Mouse (Mus musculus) frontal cortex, postnatal 10 days (tissue): ENCODE results near the gene Fam122c.
"Not testable (repeated sequence)": the region's sequence is repeated elsewhere in the genome, so short reads cannot be mapped to it uniquely, and the experiment has no call there.

ENCODE experiments used
- DNase-seq, 2 experiments: peaks; one replicate each; pipeline ENCODE4 v3.0.0; 2022; ENCODE audit warnings: low spot score in 2 of 2, mixed read lengths in 1 of 2

Gene Fam122c

GRCm38 (mm10) chrX:53273124-53273523 lies at the start of gene Fam122c:
Fam122c (plus strand) TSS chrX:53273424.
- no peak for DNase-seq

- DNase-seq: no peak
Measured at GRCm38 (mm10) chrX:53224353-53224944, 48.8 kb upstream of the Fam122c start.

DNA sequence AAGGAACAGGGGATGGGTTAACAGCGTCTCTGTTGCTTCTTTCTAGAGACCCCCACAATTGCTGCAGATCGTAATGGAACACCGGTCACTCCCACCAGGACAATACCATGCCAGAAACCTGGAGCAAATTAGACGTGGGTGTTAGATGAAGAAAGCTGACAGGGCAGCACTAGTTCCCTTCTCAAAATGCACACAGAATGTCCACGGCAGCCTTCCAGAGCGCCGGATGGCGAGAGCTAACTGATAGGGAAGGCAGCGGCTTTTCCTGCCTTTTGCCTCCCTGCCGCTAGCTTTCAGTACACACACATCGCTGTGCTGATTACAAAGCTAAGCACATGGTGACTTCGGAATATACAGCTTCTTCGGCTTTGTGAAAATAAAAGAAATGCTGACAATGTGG lies 41.3 kb upstream of the Fam122c start:
- no peak for DNase-seq

- no peak for DNase-seq
Measured at GRCm38 (mm10) chrX:53233689-53234088, 39.5 kb upstream of the Fam122c start.

- DNase-seq: no peak
Measured at GRCm38 (mm10) chrX:53236404-53236803, 36.8 kb upstream of the Fam122c start.

DNA sequence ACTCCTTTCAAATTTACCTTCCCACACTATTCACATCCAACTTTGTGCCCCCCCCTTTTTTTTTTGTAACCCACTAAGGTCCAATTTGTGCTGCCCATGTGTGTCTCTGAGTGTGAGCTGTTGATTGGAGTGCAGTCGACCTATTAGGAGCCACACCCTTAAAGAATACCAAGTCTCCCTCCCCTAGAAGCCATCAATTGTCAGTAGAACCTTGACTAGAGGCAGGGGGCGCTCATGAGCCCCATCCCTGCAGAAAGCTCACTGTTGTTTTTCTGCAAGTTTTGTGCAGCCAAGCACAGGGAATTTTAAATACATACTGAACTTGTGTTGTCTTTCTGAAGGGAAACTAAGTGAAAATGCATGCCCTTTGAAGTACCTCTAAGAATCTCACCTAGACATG lies 35.3 kb upstream of the Fam122c start:
- DNase-seq: no peak

DNA sequence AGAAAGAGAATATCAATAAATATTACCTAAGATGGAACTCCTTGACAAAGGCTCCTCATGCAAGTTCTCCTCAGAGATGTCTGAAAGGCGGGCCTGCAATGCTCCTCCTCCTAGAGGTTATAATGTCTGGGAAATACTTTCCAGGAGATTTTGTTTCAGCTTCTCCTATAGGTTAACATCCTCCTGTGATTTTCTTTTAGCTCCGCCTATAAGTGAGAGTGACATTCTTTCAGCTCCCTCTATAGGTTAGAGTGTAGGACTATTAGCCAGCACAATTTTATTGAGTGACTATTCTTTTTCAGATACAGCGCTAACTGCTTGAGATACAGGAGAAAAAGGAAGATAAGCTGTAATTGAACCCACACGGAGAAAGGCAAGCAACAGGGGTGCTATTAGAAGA lies 33.2 kb upstream of the Fam122c start, which contains the start of gene Plac1:
Gene Plac1, minus strand, starts transcription at position 101 of the 400 bp plus-strand sequence.
- DNase-seq: no peak

DNA sequence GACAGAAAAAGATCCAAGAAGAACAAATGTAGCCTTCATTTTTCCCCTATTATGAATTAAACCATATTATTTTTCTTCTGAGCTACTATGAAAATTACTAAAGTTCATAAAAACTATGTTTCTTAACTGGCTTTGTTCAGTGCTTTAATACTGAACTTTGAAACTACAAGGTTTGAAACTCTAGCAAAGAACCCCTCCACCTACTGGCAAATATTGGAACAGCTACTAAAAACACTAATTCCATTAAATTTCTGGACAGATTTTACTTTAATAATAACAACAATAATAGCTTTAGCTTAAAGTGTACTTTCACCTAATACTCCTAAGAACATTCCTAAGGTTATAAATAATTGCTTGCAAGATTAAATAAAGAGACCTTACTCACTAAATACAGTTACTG lies 18.0 kb upstream of the Fam122c start:
- no peak for DNase-seq

- no peak for DNase-seq
Measured at GRCm38 (mm10) chrX:53266186-53266585, 7.0 kb upstream of the Fam122c start.

GRCm38 (mm10) chrX:53268856-53269255 lies 4.4 kb upstream of the Fam122c start:
- DNase-seq: peak; percentile 9 to 41

DNA sequence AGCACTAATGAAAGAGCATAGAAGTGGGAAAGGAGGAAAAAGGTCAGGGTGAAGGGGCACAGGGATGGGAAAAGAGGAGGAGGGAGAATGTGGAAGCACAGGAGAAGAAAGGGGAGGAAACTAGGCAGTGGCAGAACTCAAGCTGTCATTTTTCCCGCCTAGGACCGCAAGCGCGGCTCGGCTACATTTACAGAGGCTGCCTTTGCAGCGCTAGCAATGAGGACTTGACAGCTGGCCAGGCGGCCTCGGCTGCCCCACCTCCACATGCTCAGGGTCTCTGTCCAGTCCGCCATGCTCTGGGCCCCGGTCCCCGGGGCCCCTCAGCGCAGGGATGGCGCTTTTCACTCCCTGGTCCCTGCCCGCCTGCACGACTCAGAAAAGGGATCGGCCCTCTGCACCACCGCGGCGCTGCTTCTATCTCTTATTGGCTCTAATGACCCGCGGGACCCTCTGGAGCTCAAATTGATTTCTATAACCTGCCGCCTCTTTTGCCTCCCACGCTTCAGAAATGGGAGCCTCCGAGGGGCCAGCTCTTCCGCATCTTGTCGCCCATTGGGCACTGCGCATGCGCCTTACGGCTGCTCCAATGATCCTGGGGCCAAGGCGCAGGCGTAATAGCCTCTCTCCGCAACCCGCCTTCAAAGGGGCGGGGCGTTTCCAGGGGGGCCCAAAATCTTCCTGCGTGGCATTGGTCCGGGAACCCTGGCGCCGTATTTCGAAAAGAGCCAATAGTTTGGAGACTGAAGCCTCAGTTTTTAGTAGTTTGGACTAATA lies 3.7 kb upstream of the Fam122c start, which contains the start of gene Fam122b:
Gene Fam122b, minus strand, starts transcription at position 517 of the 774 bp plus-strand sequence.
- DNase-seq: peak; percentile 83 to 87

GRCm38 (mm10) chrX:53270063-53270432 lies 3.2 kb upstream of the Fam122c start:
- DNase-seq: no peak

GRCm38 (mm10) chrX:53271628-53272027 lies 1.6 kb upstream of the Fam122c start:
- DNase-seq: not testable (repeated sequence)

- DNase-seq: no peak
Measured at GRCm38 (mm10) chrX:53287924-53288323, 14.7 kb downstream of the Fam122c start.

GRCm38 (mm10) chrX:53320564-53320963 lies 47.3 kb downstream of the Fam122c start:
- no peak for DNase-seq

- DNase-seq: no peak
Measured at GRCm38 (mm10) chrX:53321111-53321510, 47.9 kb downstream of the Fam122c start.

DNA sequence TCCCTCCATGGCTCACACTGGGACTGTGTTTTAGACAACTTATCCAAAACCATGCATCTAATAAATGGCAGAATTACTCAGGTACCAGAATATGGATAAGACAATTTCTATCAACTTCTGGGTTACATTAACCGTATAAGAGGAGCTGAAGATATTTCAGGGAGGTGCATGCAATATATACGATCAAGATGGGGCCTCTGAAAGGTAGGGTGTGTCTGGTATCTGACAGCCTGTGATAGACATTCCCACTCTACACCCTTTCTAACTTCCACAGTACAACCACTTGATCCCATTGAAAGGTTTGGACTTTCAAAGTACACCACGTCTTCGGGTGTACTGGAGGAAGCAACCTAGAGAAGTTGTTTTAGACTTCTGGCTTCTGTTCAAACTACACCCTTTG lies 57.2 kb downstream of the Fam122c start:
- DNase-seq: no peak

DNA sequence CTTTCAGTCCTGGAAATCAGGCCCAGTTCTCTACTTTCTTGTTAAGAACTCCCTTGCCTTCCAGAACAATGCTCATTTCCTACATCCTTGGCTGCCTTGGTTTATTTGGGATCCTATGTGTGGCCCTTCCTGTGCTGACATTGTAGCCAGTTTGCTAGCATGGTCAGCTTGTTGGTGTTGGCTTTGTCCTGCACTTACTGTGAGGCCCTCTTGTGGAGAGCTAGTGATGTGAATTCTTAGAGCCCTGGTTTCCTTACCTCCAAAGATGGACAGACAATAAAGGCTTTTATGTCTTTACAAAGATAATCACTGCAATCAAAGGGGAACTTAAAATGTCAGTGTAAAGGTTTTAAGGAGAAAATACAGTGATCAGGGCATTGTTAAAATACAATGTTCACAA lies 64.1 kb downstream of the Fam122c start:
- DNase-seq: no peak

GRCm38 (mm10) chrX:53341531-53341930 lies 68.3 kb downstream of the Fam122c start:
- peak in 1 of 2 experiments; percentile 9 for DNase-seq

- no peak for DNase-seq
Measured at GRCm38 (mm10) chrX:53348374-53348773, 75.2 kb downstream of the Fam122c start.

DNA sequence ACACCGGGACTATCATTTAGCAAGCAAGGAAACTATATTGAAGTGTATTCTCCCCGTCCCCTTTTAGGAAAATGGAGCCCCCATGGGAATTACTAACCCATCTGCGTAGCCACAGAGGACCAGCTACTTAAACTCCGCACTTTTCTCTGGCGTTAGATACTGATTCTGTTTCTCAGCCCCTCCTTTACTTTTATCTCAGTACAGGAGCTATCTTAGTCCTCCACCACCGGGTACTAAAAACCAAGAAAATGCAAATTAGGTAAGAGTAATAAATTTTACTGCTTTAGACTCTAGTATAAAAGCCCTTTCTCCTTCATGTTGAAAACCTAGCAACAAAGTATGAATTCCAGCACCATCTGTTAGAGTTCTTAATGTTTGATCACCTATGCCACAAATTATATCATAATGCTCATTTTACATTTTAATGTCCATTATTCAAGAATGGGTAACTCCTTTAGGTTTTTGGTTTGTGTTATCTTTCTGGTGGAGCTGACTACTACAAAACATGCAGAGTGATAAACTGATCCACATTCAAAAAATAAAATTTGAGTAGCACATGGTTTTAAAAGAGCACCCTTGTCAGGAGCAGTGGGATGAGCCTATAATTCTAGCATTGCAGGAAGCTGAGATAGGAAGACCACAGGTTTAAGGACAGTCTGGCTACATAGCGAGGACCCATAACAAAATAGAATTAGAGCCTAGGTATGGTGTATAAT lies 91.6 kb downstream of the Fam122c start:
- no peak for DNase-seq

GRCm38 (mm10) chrX:53369534-53370365 lies 96.5 kb downstream of the Fam122c start:
- DNase-seq: peak in 1 of 2 experiments; percentile 3
